7 mouse cellular contexts compared by ENCODE assay signal in genomic region chr2:30285416-30286181, GRCm38 (mm10). TPM values are rescaled to one million over a fixed set of nuclear protein-coding genes. Genes with fewer than 3 reads are reported as not detected.
DNase-seq lines count a peak whose midpoint lies in the region; ATAC-seq and TF ChIP-seq lines count a peak whose summit lies in the region.

No protein-coding gene starts in this region.

- 14% methylated on average over 38 of the region's 38 CpGs for WGBS in embryonic facial prominence, embryonic 11.5 days
- WGBS in heart, embryonic 15.5 days: 12% methylated on average over 38 of the region's 38 CpGs
- 11% methylated on average over 38 of the region's 38 CpGs for whole genome bisulfite sequencing in liver, embryonic 11.5 days
- WGBS in small intestine, adult 2 months: 6% methylated on average over 38 of the region's 38 CpGs

- H3K4me2 ChIP-seq in embryonic facial prominence, embryonic 11.5 days (ENCODE audit: low read depth, low read length): peak overlapping the region; percentile 93
- H3K4me2 ChIP-seq in heart, embryonic 15.5 days: peak overlapping the region; percentile 85
- H3K4me2 ChIP-seq in liver, embryonic 11.5 days: peak overlapping the region; percentile 99

- H3K27ac ChIP-seq in embryonic facial prominence, embryonic 11.5 days (replicated peaks; ENCODE audit: low read depth, low read length): no peak overlapping the region; the same call in 1 of the 2 replicates
- peak overlapping the region; percentile 67 for H3K27ac ChIP-seq in heart, embryonic 15.5 days
- peak overlapping the region; percentile 38 for H3K27ac ChIP-seq in liver, embryonic 11.5 days (ENCODE audit: low read depth, low read length)
- H3K27ac ChIP-seq in small intestine, adult 2 months (ENCODE audit: insufficient read depth, low read depth, low read length): no peak overlapping the region

- H3K4me1 ChIP-seq in embryonic facial prominence, embryonic 11.5 days (ENCODE audit: control insufficient read depth, insufficient read depth, low read length): no peaks in the 10 kb centered on the region
- H3K4me1 ChIP-seq in heart, embryonic 15.5 days (replicated peaks): peaks cover 19% of the 10 kb centered on the region
- H3K4me1 ChIP-seq in liver, embryonic 11.5 days (replicated peaks; ENCODE audit: control insufficient read depth, insufficient read depth, low read length): peaks cover 20% of the 10 kb centered on the region
- H3K4me1 ChIP-seq in small intestine, adult 2 months (ENCODE audit: control insufficient read depth, insufficient read depth, insufficient read length, low read length): peaks cover 22% of the 10 kb centered on the region

- no peaks in the 10 kb centered on the region for H3K36me3 ChIP-seq in embryonic facial prominence, embryonic 11.5 days (replicated peaks; ENCODE audit: control insufficient read depth, insufficient read depth, low read depth, low read length)
- no peaks in the 10 kb centered on the region for H3K36me3 ChIP-seq in heart, embryonic 15.5 days
- H3K36me3 ChIP-seq in liver, embryonic 11.5 days (ENCODE audit: control insufficient read depth, insufficient read depth, low read length): peaks cover 10% of the 10 kb centered on the region; the same call in 1 of the 2 replicates
- H3K36me3 ChIP-seq in small intestine, adult 2 months (ENCODE audit: control insufficient read depth, insufficient read depth, low read length): no peaks in the 10 kb centered on the region

- peak overlapping the region; percentile 97 for H3K4me3 ChIP-seq in embryonic facial prominence, embryonic 11.5 days (ENCODE audit: low read depth, low read length)
- H3K4me3 ChIP-seq in heart, embryonic 15.5 days: peak overlapping the region; percentile 91
- H3K4me3 ChIP-seq in liver, embryonic 11.5 days (ENCODE audit: low read depth, low read length): peak overlapping the region; percentile 88
- peak overlapping the region; percentile 86 for H3K4me3 ChIP-seq in small intestine, adult 2 months (ENCODE audit: low read depth, low read length)

- H3K9ac ChIP-seq in embryonic facial prominence, embryonic 11.5 days (replicated peaks; ENCODE audit: low read length): peak overlapping the region; percentile 96
- H3K9ac ChIP-seq in heart, embryonic 15.5 days: peak overlapping the region; percentile 89
- H3K9ac ChIP-seq in liver, embryonic 11.5 days (ENCODE audit: low read depth, low read length): peak overlapping the region; percentile 93

- ATAC-seq in embryonic facial prominence, embryonic 11.5 days (replicated peaks; ENCODE audit: insufficient number of reproducible peaks, low FRiP score, low TSS enrichment, low read depth): peak; percentile 68
- ATAC-seq in heart, embryonic 15.5 days (replicated peaks; ENCODE audit: insufficient number of reproducible peaks, insufficient read depth, low FRiP score, low read depth): peak; percentile 45
- peak; percentile 64 for ATAC-seq in liver, embryonic 11.5 days (replicated peaks; ENCODE audit: low FRiP score)

- no peak for TF ChIP-seq CTCF in small intestine, adult 2 months (IDR thresholded peaks at IDR 0.05; ENCODE audit: extremely low read depth, insufficient read length, insufficient replicate concordance, low read depth, low read length)

- no peaks in the 10 kb centered on the region for H3K9me3 ChIP-seq in embryonic facial prominence, embryonic 11.5 days (replicated peaks; ENCODE audit: control insufficient read depth, low read length)
- H3K9me3 ChIP-seq in heart, embryonic 15.5 days (replicated peaks): no peaks in the 10 kb centered on the region
- no peaks in the 10 kb centered on the region for H3K9me3 ChIP-seq in liver, embryonic 11.5 days (ENCODE audit: control insufficient read depth, low read length)

- H3K27me3 ChIP-seq in embryonic facial prominence, embryonic 11.5 days (ENCODE audit: control insufficient read depth, insufficient read depth, low read length): no peaks in the 10 kb centered on the region
- H3K27me3 ChIP-seq in heart, embryonic 15.5 days: no peaks in the 10 kb centered on the region
- H3K27me3 ChIP-seq in liver, embryonic 11.5 days (replicated peaks; ENCODE audit: control insufficient read depth, insufficient read depth, low read length): no peaks in the 10 kb centered on the region
- no peaks in the 10 kb centered on the region for H3K27me3 ChIP-seq in small intestine, adult 2 months (ENCODE audit: control insufficient read depth, insufficient read depth, low read length)

- TF ChIP-seq POLR2A in small intestine, adult 2 months (IDR thresholded peaks at IDR 0.05; ENCODE audit: low read depth, low read length): no peak

- DNase-seq in right cerebral cortex, adult 2 months (ENCODE audit: low spot score in 2 of 2): peak; percentile 24 to 27
- no peak for DNase-seq in right cerebral cortex, postnatal 36 days (ENCODE audit: low spot score in 2 of 2)
- no peak for DNase-seq in embryonic facial prominence, embryonic 11.5 days (ENCODE audit: low spot score)
- DNase-seq in liver, embryonic 11.5 days (ENCODE audit: low spot score): no peak
- no peak for DNase-seq in ovary, postnatal 10 days (ENCODE audit: low spot score)

RNA-seq across cellular contexts. Expression of gene Dolk, which starts 0.5 kb away (rescaled TPM):
- polyA plus RNA-seq in embryonic facial prominence, embryonic 11.5 days (2014; fragmentation: Nextera tagmentation; extraction: Ambion mirVana): 21.5 and 26.5 TPM in 2 replicates
- 26.9 and 32.0 TPM in 2 replicates for polyA plus RNA-seq in heart, embryonic 15.5 days (2015; fragmentation: Nextera tagmentation; extraction: Ambion mirVana)
- polyA plus RNA-seq in liver, embryonic 11.5 days (2014; fragmentation: Nextera tagmentation; extraction: Ambion mirVana): 24.2 and 25.6 TPM in 2 replicates
- 14.1 and 14.8 TPM in 2 replicates for polyA plus RNA-seq in small intestine, adult 2 months (2012; rRNA removed)

RNA-seq across cellular contexts. Expression of gene Nup188, which starts 0.6 kb away (rescaled TPM):
- 54.0 and 58.9 TPM in 2 replicates for polyA plus RNA-seq in embryonic facial prominence, embryonic 11.5 days (2014; fragmentation: Nextera tagmentation; extraction: Ambion mirVana)
- polyA plus RNA-seq in heart, embryonic 15.5 days (2015; fragmentation: Nextera tagmentation; extraction: Ambion mirVana): 15.8 and 23.4 TPM in 2 replicates
- polyA plus RNA-seq in liver, embryonic 11.5 days (2014; fragmentation: Nextera tagmentation; extraction: Ambion mirVana): 60.1 and 64.5 TPM in 2 replicates
- 12.7 and 21.4 TPM in 2 replicates for polyA plus RNA-seq in small intestine, adult 2 months (2012; rRNA removed)

RNA-seq across cellular contexts. Expression of gene Gm28038, which starts 4.8 kb away (rescaled TPM):
- polyA plus RNA-seq in embryonic facial prominence, embryonic 11.5 days (2014; fragmentation: Nextera tagmentation; extraction: Ambion mirVana): not detected in 2 replicates
- not detected in 2 replicates for polyA plus RNA-seq in heart, embryonic 15.5 days (2015; fragmentation: Nextera tagmentation; extraction: Ambion mirVana)
- not detected in 2 replicates for polyA plus RNA-seq in liver, embryonic 11.5 days (2014; fragmentation: Nextera tagmentation; extraction: Ambion mirVana)
- not detected in 2 replicates for polyA plus RNA-seq in small intestine, adult 2 months (2012; rRNA removed)

RNA-seq across cellular contexts. Expression of gene Phyhd1, which starts 19.6 kb away (rescaled TPM):
- 2.3 and 4.5 TPM in 2 replicates for polyA plus RNA-seq in embryonic facial prominence, embryonic 11.5 days (2014; fragmentation: Nextera tagmentation; extraction: Ambion mirVana)
- 8.4 and 10.1 TPM in 2 replicates for polyA plus RNA-seq in heart, embryonic 15.5 days (2015; fragmentation: Nextera tagmentation; extraction: Ambion mirVana)
- polyA plus RNA-seq in liver, embryonic 11.5 days (2014; fragmentation: Nextera tagmentation; extraction: Ambion mirVana): 10.5 and 11.7 TPM in 2 replicates
- 2.4 and 3.8 TPM in 2 replicates for polyA plus RNA-seq in small intestine, adult 2 months (2012; rRNA removed)

RNA-seq across cellular contexts. Expression of gene Gm28035, which starts 45.2 kb away (rescaled TPM):
- 0.13 TPM in 1 of 2 replicates, not detected in the other for polyA plus RNA-seq in embryonic facial prominence, embryonic 11.5 days (2014; fragmentation: Nextera tagmentation; extraction: Ambion mirVana)
- 0.33 and 0.38 TPM in 2 replicates for polyA plus RNA-seq in heart, embryonic 15.5 days (2015; fragmentation: Nextera tagmentation; extraction: Ambion mirVana)
- polyA plus RNA-seq in liver, embryonic 11.5 days (2014; fragmentation: Nextera tagmentation; extraction: Ambion mirVana): 0.16 and 0.23 TPM in 2 replicates
- polyA plus RNA-seq in small intestine, adult 2 months (2012; rRNA removed): 3.1 and 6.1 TPM in 2 replicates

Comparison
In these comparisons a context has a peak if more than half of its experiments do, and no peak if none do; other contexts are left out.
1. DNase-seq: peak in right cerebral cortex, adult 2 months (2 of 2); none in right cerebral cortex, postnatal 36 days (0 of 2), embryonic facial prominence, embryonic 11.5 days (single experiment), liver, embryonic 11.5 days (single experiment) and ovary, postnatal 10 days (single experiment).
2. H3K27ac ChIP-seq: peak in heart, embryonic 15.5 days (single experiment) and liver, embryonic 11.5 days (single experiment); none in embryonic facial prominence, embryonic 11.5 days (single experiment) and small intestine, adult 2 months (single experiment).
3. Peak in every context shown above with its lines, with median percentiles within 50 percentile points of each other: ATAC-seq, H3K4me2 ChIP-seq, H3K4me3 ChIP-seq and H3K9ac ChIP-seq.